Mouse (Mus musculus): ENCODE measurements at regions not wholly inside any gene's neighbourhood (a gene's known extent, or its start where the extent isn't known, plus 50 kb on each side); places are given as distances from the start of the nearest gene placed in this dataset.

DNA sequence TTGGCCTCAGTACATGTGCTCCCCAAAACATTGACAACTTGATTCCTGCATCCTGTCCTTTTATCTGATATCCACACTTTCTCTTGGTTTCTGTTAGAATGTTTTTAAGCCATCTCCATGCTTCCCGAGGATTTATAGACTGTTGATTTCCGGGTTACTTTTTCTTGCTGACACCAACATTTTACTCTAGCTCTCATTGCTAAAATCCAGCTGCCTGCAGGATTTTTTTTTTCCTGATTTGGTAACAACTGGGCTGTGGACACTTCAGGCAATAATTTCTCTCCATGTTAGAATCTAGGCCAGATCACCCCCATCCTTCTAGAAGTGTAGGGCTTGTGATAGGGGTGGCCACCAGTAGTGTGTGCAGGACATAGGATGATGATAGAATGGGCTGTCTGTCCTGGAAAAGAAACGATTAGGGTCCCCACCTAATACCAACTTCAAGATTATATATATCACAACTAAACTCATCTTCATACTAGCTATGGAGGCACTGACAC, 182.6 kb downstream of the Clic5 start:
- TF ChIP-seq CTCF (IDR thresholded peaks at IDR 0.05; ENCODE audit: low read depth) (no peak), EP300 (IDR thresholded peaks at IDR 0.05; ENCODE audit: low read depth) (no peak)
